Mouse (Mus musculus) gastrocnemius, adult 8-10 months (tissue): ENCODE results near the gene Fam117a. TPM values are rescaled to one million over a fixed set of nuclear protein-coding genes. Genes with fewer than 3 reads are reported as not detected.

Source experiments
- DNase-seq, 2 experiments: peaks; one replicate each; pipeline ENCODE4 v3.0.0; 2022; ENCODE audit warnings: low spot score in 2 of 2
- total RNA-seq, 4 experiments: library from RNA; stranded (reverse); gene quantifications; 2 replicates each; pipeline ENCODE4 v1.2.4; 2022

Fam117a gene
- total RNA-seq, 4 experiments from 2014 or later = 1.4 to 2.6 (median 2.5) TPM

- no peak for DNase-seq
These were observed 6.2 kb upstream of the Fam117a start for GRCm38 (mm10) chr11:95330662-95331061.

DNA sequence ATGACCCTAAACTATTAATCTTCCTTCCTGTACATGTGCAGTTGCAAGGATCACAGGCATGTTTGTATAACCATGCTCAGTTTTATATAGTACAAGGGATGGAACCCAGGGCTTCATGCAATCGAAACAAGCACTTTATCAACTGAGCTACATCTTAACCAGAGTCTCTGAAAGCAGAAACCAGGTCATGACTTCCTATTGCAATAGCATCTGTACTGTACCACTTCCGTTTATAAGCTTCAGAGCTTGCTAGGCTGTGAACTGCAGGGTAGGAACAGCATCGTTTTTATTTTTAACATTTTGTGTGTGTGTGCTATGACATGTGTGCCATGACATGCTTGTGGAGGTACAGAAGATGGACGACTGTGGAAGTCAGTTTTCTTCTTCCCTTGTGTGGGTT, 3.6 kb upstream of the Fam117a start:
- no peak for DNase-seq

DNA sequence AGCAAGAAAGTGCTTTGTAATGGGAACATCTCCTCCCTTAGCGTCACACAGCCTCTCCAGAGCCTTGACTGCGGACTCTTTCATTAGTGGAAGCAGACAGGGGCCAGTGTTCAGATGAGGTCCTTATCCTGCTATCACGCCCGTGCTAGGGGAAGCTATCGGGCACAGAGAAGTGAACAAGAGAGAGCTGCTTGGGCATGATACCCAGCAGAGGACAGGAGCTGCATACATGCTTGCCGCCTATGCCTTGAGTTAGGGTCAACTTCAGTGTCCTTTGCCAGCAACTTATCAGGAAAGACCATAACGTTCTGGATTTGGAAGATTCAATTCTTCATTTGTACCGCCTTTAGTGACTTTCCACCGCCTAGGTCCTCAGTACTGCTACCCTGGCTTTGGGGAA, 3.0 kb upstream of the Fam117a start:
- DNase-seq = no peak

- no peak for DNase-seq
These were observed 2.3 kb upstream of the Fam117a start for GRCm38 (mm10) chr11:95334448-95335060.

- peak; percentile 28 to 31 for DNase-seq
These were observed 453 bp downstream of the Fam117a start for GRCm38 (mm10) chr11:95337129-95337813.

DNA sequence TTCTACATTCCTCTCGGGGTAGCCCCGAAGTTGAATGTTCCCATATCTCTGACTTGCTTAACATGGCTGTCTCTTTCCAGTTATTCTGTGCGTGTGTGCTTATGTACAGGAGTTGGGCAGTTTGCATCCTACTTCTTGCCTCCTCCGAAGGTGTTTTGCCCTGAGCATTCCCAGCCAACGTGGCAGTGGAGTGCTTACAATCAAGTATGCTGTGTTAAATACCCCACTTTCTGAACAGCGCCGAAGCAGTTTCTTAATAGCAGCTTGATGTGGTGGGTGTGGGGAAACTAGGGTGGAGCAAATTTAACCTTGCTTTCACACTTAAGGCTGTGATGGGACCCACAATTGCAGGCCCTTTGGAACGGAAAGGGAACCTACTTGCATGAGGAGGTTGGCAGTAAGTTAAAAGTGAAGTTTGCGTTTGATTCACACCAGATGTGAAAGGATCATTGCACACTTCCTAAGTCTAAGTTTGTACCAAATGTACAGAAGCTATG, 1.1 kb downstream of the Fam117a start:
- no peak for DNase-seq

DNA sequence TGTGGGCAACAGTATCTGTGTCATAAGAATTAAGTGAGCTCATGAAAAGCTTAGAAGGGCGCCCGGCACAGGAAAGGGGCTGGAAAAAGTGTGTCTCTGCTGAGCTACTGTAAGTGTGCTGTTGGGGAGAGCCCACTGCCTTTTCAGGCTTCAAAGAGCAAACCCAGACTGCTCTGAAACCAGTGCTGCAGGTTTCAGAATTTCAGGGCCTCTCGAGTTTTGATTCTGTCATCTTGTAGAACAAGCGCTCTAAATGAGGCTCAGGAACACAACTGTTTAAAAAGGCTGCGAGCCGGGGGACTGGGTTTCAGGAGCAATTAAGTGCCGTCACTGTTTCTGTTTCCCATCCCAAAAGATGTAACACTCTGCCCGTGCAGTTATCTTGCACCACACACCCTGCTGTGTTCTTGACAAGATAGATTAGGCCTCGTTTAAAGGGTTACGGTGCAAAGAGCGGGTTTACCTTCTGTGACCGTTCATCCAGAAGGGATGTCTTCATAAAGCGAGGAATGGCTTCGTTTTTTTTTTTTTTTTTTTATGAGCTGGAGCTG, 2.7 kb downstream of the Fam117a start:
- no peak for DNase-seq

DNA sequence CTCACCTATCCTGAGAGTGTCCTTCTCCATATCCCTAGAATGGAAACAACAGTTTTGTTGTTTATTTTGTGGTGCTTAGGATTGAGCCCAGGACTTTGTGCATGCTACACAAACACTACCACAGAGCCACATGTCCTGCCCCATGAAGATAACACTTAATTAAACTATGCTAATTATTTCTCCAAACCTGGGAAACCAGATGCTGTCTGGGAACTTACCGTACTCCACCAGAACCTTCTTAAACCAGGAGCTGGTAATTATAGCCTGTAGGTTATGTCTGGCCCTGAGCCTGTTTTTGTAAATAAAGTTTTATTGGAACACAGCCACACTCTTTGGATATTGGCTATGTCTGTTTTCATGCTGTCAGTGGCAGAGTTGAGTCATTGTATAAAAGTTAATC, 3.4 kb downstream of the Fam117a start:
- DNase-seq = no peak

GRCm38 (mm10) chr11:95340664-95341063, 3.8 kb downstream of the Fam117a start:
- no peak for DNase-seq

- no peak for DNase-seq
These were observed 6.4 kb downstream of the Fam117a start for GRCm38 (mm10) chr11:95343180-95343579.

DNA sequence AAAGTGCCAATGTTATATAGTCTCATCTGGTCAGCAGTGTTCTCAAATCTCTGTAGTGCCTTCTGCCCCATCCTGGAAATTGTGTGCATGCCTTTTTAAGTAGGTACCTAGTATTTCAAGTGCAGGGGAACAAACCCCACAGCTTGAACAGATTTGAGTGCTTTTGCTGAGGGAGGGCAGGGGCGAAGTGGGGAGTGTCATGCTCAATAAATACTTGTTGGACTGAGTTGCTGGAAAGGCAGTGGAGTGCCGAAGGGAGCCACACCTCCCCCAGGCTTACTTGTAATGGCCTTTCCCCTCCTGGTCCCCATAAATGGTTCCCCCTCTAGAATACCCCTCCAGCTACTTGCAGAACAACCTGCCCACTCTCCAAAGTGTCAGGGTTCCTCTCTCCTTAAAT, 7.4 kb downstream of the Fam117a start:
- DNase-seq = no peak

DNA sequence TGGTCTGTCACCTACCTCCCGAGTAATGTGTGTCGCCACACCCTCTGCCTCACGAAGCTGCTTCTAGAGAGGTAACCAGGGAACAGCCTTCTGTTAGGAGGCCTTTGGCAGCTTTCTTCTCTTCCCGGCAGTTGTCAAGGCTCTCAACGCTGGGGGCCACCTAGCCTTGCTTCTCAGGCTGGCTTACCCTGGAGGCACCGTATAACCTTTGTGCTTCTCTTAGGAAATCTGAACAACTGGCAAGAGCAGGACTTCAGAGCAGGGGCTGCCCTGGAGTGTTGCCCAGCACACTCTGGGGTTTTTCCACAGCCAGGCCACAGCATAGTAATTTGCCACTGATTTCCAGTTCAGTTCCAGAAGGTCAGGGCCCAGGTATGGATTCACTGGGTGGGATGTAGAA, 13.5 kb downstream of the Fam117a start:
- DNase-seq = no peak

- DNase-seq = no peak
These were observed 14.1 kb downstream of the Fam117a start for GRCm38 (mm10) chr11:95350960-95351359.

DNA sequence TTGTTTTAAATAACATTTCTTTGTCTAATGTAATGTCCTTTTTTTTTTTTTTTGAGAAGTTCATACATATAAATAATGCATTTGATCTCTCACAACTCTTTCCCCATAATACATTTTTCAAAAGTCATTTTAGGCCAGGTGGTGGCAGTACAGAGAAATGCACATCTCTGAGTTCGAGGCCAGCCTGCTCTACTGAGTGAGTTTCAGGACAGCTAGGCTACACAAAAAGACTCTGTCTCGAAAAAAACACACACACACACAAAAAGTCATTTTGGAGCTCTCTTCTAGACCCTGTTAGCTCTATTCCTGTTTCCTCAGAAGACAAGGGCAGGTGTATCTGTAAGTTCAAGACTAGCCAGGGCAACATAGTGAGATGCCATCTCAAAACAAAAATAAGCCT, 15.9 kb downstream of the Fam117a start:
- no peak for DNase-seq

- DNase-seq = no peak
These were observed 16.4 kb downstream of the Fam117a start for GRCm38 (mm10) chr11:95353226-95353625.

GRCm38 (mm10) chr11:95354228-95354944, 17.6 kb downstream of the Fam117a start:
- DNase-seq = no peak

GRCm38 (mm10) chr11:95354945-95355660, 18.3 kb downstream of the Fam117a start:
- DNase-seq = no peak

DNA sequence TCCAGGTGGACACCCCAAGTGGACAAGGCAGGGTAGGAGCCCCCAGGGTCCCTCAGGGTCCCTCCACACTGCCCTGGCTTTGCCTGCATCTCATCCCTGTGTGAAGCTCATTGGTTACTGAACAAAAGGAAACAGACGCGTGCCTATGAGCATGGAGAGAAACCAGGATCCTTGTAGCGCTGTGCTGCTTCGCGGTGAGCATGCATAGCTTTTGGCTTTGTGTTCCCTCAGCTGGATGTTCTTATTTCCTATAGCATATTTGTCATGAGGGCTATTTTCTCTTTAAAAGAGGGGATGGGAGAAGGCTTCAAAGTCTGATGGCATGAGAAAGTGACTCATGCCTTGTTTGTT, 18.8 kb downstream of the Fam117a start:
- no peak for DNase-seq

GRCm38 (mm10) chr11:95356039-95356438, 19.2 kb downstream of the Fam117a start:
- no peak for DNase-seq

DNA sequence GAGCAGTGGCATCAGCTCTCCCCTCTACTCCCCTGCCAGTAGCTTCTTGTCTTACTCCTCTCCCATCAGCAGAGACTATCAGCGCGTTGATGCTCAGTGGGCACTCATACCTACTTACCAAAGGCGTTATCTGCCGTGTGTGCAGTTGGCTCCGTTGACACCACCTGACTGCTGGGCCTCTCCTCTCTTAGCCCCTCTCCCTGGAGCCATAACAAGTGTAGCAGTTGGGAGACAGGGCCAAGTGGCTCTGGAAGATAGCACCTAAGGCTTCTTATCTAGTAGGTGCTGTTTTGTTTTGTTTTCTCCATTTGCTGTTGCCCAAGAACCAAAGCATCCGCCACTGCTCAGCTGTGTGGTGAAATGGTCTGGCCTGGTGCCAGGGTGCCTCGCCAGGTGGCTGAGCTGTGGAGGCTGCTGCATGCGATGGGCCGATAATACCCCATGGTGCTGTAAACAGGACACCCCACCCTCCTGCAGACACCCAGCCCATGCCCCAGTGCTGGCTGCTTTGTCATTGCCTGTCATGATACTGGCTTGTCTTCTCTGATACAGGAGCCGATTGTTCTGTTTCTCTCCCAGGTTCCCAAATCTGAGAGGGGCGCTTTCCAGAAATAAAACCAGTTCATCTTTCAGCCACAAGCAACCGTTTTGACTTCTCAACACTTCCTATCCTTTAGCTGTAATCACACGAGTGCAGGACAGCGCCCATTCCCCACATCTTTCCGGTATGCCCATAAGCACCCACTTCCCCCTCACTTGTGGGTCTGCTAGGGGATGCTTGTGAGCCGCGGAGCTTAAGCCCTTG, 19.9 kb downstream of the Fam117a start:
- DNase-seq = peak; percentile 24 to 47

- no peak for DNase-seq
These were observed 21.4 kb downstream of the Fam117a start for GRCm38 (mm10) chr11:95358263-95358662.
